Mouse (Mus musculus): ENCODE data around the gene Osbpl8.
A peak's percentile ranks its signal among the peaks of the same experiment; 100 is the strongest.
"Not testable (repeated sequence)": the region's sequence is repeated elsewhere in the genome, so short reads cannot be mapped to it uniquely, and the experiment has no call there.

The Osbpl8 gene

GRCm38 (mm10) chr10:111164304-111165218, at the start of gene Osbpl8:
Gene Osbpl8 (plus strand): TSS chr10:111164752.
- DNase-seq (ENCODE audit: low read depth), result peak; percentile 98

GRCm38 (mm10) chr10:111117198-111117845, 47.2 kb upstream of the Osbpl8 start:
- DNase-seq (ENCODE audit: low read depth), result no peak

GRCm38 (mm10) chr10:111118292-111118691, 46.3 kb upstream of the Osbpl8 start:
- DNase-seq (ENCODE audit: low read depth), result no peak

- DNase-seq (ENCODE audit: low read depth), result no peak
These were observed 45.4 kb upstream of the Osbpl8 start for GRCm38 (mm10) chr10:111118991-111119650.

GRCm38 (mm10) chr10:111119756-111120155, 44.8 kb upstream of the Osbpl8 start:
- DNase-seq (ENCODE audit: low read depth), result no peak

- no peak for DNase-seq (ENCODE audit: low read depth)
These were observed 41.6 kb upstream of the Osbpl8 start for GRCm38 (mm10) chr10:111122864-111123398.

GRCm38 (mm10) chr10:111124175-111124574, 40.4 kb upstream of the Osbpl8 start:
- DNase-seq (ENCODE audit: low read depth), result no peak

- DNase-seq (ENCODE audit: low read depth), result no peak
These were observed 39.7 kb upstream of the Osbpl8 start for GRCm38 (mm10) chr10:111124767-111125315.

GRCm38 (mm10) chr10:111127388-111127787, 37.2 kb upstream of the Osbpl8 start:
- no peak for DNase-seq (ENCODE audit: low read depth)

- DNase-seq (ENCODE audit: low read depth), result no peak
These were observed 36.1 kb upstream of the Osbpl8 start for GRCm38 (mm10) chr10:111128493-111128892.

GRCm38 (mm10) chr10:111129867-111130620, 34.5 kb upstream of the Osbpl8 start:
- DNase-seq (ENCODE audit: low read depth), result no peak

- DNase-seq (ENCODE audit: low read depth), result no peak
These were observed 33.7 kb upstream of the Osbpl8 start for GRCm38 (mm10) chr10:111130872-111131271.

GRCm38 (mm10) chr10:111133271-111133670, 31.3 kb upstream of the Osbpl8 start:
- DNase-seq (ENCODE audit: low read depth), result no peak

- DNase-seq (ENCODE audit: low read depth), result no peak
These were observed 30.6 kb upstream of the Osbpl8 start for GRCm38 (mm10) chr10:111133936-111134335.

GRCm38 (mm10) chr10:111134412-111134957, 30.1 kb upstream of the Osbpl8 start:
- DNase-seq (ENCODE audit: low read depth), result no peak

- not testable (repeated sequence) for DNase-seq (ENCODE audit: low read depth)
These were observed 28.2 kb upstream of the Osbpl8 start for GRCm38 (mm10) chr10:111136306-111136705.

GRCm38 (mm10) chr10:111137905-111138304, 26.6 kb upstream of the Osbpl8 start:
- no peak for DNase-seq (ENCODE audit: low read depth)

- DNase-seq (ENCODE audit: low read depth), result no peak
These were observed 25.4 kb upstream of the Osbpl8 start for GRCm38 (mm10) chr10:111139170-111139569.

GRCm38 (mm10) chr10:111139881-111140280, 24.7 kb upstream of the Osbpl8 start:
- no peak for DNase-seq (ENCODE audit: low read depth)

- no peak for DNase-seq (ENCODE audit: low read depth)
These were observed 20.1 kb upstream of the Osbpl8 start for GRCm38 (mm10) chr10:111144371-111144959.

- no peak for DNase-seq (ENCODE audit: low read depth)
These were observed 14.8 kb upstream of the Osbpl8 start for GRCm38 (mm10) chr10:111149761-111150160.

Measured in induced T-regulatory cell, adult 2 months (primary cell).